Mouse (Mus musculus): Measurements from ENCODE around the gene Etv2. TPM values are rescaled to one million over a fixed set of nuclear protein-coding genes. Genes with fewer than 3 reads are reported as not detected.

The Etv2 gene
- polyA plus RNA-seq, 1 experiment from 2014 or later = 0.13 TPM

GRCm38 (mm10) chr7:30586455-30587020 is 49.1 kb downstream of the Etv2 start:
- Histone ChIP-seq H3K36me3 (ENCODE audit: control insufficient read depth, insufficient read depth, low read length) (peaks cover 42% of the 10 kb centered on the region), H3K27ac (ENCODE audit: low read length) (no peak overlapping the region), H3K4me1 (ENCODE audit: control insufficient read depth, insufficient read depth, low read length) (peaks cover 15% of the 10 kb centered on the region), H3K9me3 (replicated peaks; ENCODE audit: control insufficient read depth, low read length) (no peaks in the 10 kb centered on the region), H3K4me2 (ENCODE audit: low read depth, low read length) (no peak overlapping the region), H3K4me3 (replicated peaks; ENCODE audit: low read length) (0 out of 2 replicates have a peak overlapping the region, but pooled peaks have one; percentile 100), H3K9ac (ENCODE audit: low read length) (peak overlapping the region; percentile 100; the same call in 1 of the 2 replicates), H3K27me3 (ENCODE audit: control insufficient read depth, insufficient read depth, low read length) (no peaks in the 10 kb centered on the region)
- no peak for ATAC-seq (ENCODE audit: insufficient read depth, low FRiP score)
- WGBS = 90% methylated on average over 28 of the region's 28 CpGs

GRCm38 (mm10) chr7:30585170-30585569 is 50.5 kb downstream of the Etv2 start:
- ATAC-seq (ENCODE audit: insufficient read depth, low FRiP score) = no peak
- 91% methylated on average over 7 of the region's 7 CpGs for WGBS

GRCm38 (mm10) chr7:30584339-30584738 is 51.3 kb downstream of the Etv2 start:
- H3K4me1 ChIP-seq (ENCODE audit: control insufficient read depth, insufficient read depth, low read length) = peaks cover 11% of the 10 kb centered on the region
- no peaks in the 10 kb centered on the region for H3K27me3 ChIP-seq (ENCODE audit: control insufficient read depth, insufficient read depth, low read length)
- no peak overlapping the region for H3K4me2 ChIP-seq (ENCODE audit: low read depth, low read length)
- H3K4me3 ChIP-seq (replicated peaks; ENCODE audit: low read length) = no peak overlapping the region
- ATAC-seq (ENCODE audit: insufficient read depth, low FRiP score) = no peak
- peaks cover 53% of the 10 kb centered on the region for H3K36me3 ChIP-seq (ENCODE audit: control insufficient read depth, insufficient read depth, low read length)
- no peak overlapping the region for H3K27ac ChIP-seq (ENCODE audit: low read length)
- no peak overlapping the region for H3K9ac ChIP-seq (ENCODE audit: low read length)
- H3K9me3 ChIP-seq (replicated peaks; ENCODE audit: control insufficient read depth, low read length) = no peaks in the 10 kb centered on the region
- 89% methylated on average over 10 of the region's 10 CpGs for WGBS

More at GRCm38 (mm10) chr7:30585170-30585569, 50.5 kb downstream of the Etv2 start:
- H3K36me3 ChIP-seq (ENCODE audit: control insufficient read depth, insufficient read depth, low read length) = peaks cover 48% of the 10 kb centered on the region
- no peak overlapping the region for H3K27ac ChIP-seq (ENCODE audit: low read length)
- no peak overlapping the region for H3K9ac ChIP-seq (ENCODE audit: low read length)
- no peak overlapping the region for H3K4me3 ChIP-seq (replicated peaks; ENCODE audit: low read length)
- no peak overlapping the region for H3K4me2 ChIP-seq (ENCODE audit: low read depth, low read length)
- peaks cover 15% of the 10 kb centered on the region for H3K4me1 ChIP-seq (ENCODE audit: control insufficient read depth, insufficient read depth, low read length)
- H3K9me3 ChIP-seq (replicated peaks; ENCODE audit: control insufficient read depth, low read length) = no peaks in the 10 kb centered on the region
- no peaks in the 10 kb centered on the region for H3K27me3 ChIP-seq (ENCODE audit: control insufficient read depth, insufficient read depth, low read length)

Small RNAs within 50 kb of the gene (microRNA-seq; reads per million reads assigned to microRNA genes)
- gene Mir3569 = not detected

Other genes with a start within 250 kb of the Etv2 start
- gene Tyrobp, start 222.1 kb downstream of the Etv2 start, polyA plus RNA-seq (2015; fragmentation: Nextera tagmentation; extraction: Ambion mirVana) = 71.0 and 75.8 TPM in 2 replicates
- 1.9 and 2.0 TPM in 2 replicates for gene Hcst, start 216.0 kb downstream of the Etv2 start, polyA plus RNA-seq (2015; fragmentation: Nextera tagmentation; extraction: Ambion mirVana)
- 1.5 and 2.0 TPM in 2 replicates for gene Nfkbid, start 214.1 kb downstream of the Etv2 start, polyA plus RNA-seq (2015; fragmentation: Nextera tagmentation; extraction: Ambion mirVana)
- gene Aplp1, start 190.3 kb downstream of the Etv2 start, polyA plus RNA-seq (2015; fragmentation: Nextera tagmentation; extraction: Ambion mirVana) = 29.2 and 33.0 TPM in 2 replicates
- gene Kirrel2, start 178.2 kb downstream of the Etv2 start, polyA plus RNA-seq (2015; fragmentation: Nextera tagmentation; extraction: Ambion mirVana) = 1.4 and 1.9 TPM in 2 replicates
- gene Nphs1, start 177.5 kb downstream of the Etv2 start, polyA plus RNA-seq (2015; fragmentation: Nextera tagmentation; extraction: Ambion mirVana) = 3.4 and 4.2 TPM in 2 replicates
- gene Prodh2, start 142.2 kb downstream of the Etv2 start, polyA plus RNA-seq (2015; fragmentation: Nextera tagmentation; extraction: Ambion mirVana) = 3.6 and 4.0 TPM in 2 replicates
- gene Arhgap33, start 100.8 kb downstream of the Etv2 start, polyA plus RNA-seq (2015; fragmentation: Nextera tagmentation; extraction: Ambion mirVana) = 5.6 and 5.7 TPM in 2 replicates
- 69.8 and 72.4 TPM in 2 replicates for gene Hspb6, start 83.7 kb downstream of the Etv2 start, polyA plus RNA-seq (2015; fragmentation: Nextera tagmentation; extraction: Ambion mirVana)
- gene Proser3, start 83.6 kb downstream of the Etv2 start, polyA plus RNA-seq (2015; fragmentation: Nextera tagmentation; extraction: Ambion mirVana) = 10.3 and 12.6 TPM in 2 replicates
- gene Lin37, start 76.0 kb downstream of the Etv2 start, polyA plus RNA-seq (2015; fragmentation: Nextera tagmentation; extraction: Ambion mirVana) = 53.8 and 58.5 TPM in 2 replicates
- 73.4 and 80.7 TPM in 2 replicates for gene U2af1l4, start 72.6 kb downstream of the Etv2 start, polyA plus RNA-seq (2015; fragmentation: Nextera tagmentation; extraction: Ambion mirVana)
- gene Gm49396, start 72.5 kb downstream of the Etv2 start, polyA plus RNA-seq (2015; fragmentation: Nextera tagmentation; extraction: Ambion mirVana) = 12.6 and 14.6 TPM in 2 replicates
- 137 and 156 TPM in 2 replicates for gene Psenen, start 72.2 kb downstream of the Etv2 start, polyA plus RNA-seq (2015; fragmentation: Nextera tagmentation; extraction: Ambion mirVana)
- gene Igflr1, start 70.4 kb downstream of the Etv2 start, polyA plus RNA-seq (2015; fragmentation: Nextera tagmentation; extraction: Ambion mirVana) = 3.6 and 4.1 TPM in 2 replicates
- 6.5 and 7.9 TPM in 2 replicates for gene Kmt2b, start 47.1 kb downstream of the Etv2 start, polyA plus RNA-seq (2015; fragmentation: Nextera tagmentation; extraction: Ambion mirVana)
- gene Zbtb32, start 36.9 kb downstream of the Etv2 start, polyA plus RNA-seq (2015; fragmentation: Nextera tagmentation; extraction: Ambion mirVana) = 1.3 and 1.4 TPM in 2 replicates
- 4.7 and 9.5 TPM in 2 replicates for gene Upk1a, start 23.0 kb downstream of the Etv2 start, polyA plus RNA-seq (2015; fragmentation: Nextera tagmentation; extraction: Ambion mirVana)
- gene Cox6b1, start 9.7 kb downstream of the Etv2 start, polyA plus RNA-seq (2015; fragmentation: Nextera tagmentation; extraction: Ambion mirVana) = 1,000 and 1,051 TPM in 2 replicates
- gene Rbm42, start 14.5 kb upstream of the Etv2 start, polyA plus RNA-seq (2015; fragmentation: Nextera tagmentation; extraction: Ambion mirVana) = 78.5 and 83.7 TPM in 2 replicates
- 36.9 and 41.7 TPM in 2 replicates for gene Haus5, start 29.1 kb upstream of the Etv2 start, polyA plus RNA-seq (2015; fragmentation: Nextera tagmentation; extraction: Ambion mirVana)
- not detected in 2 replicates for gene Pmis2, start 35.8 kb upstream of the Etv2 start, polyA plus RNA-seq (2015; fragmentation: Nextera tagmentation; extraction: Ambion mirVana)
- 5.5 and 6.2 TPM in 2 replicates for gene 2200002J24Rik, start 63.1 kb upstream of the Etv2 start, polyA plus RNA-seq (2015; fragmentation: Nextera tagmentation; extraction: Ambion mirVana)
- 22.3 and 44.6 TPM in 2 replicates for gene Atp4a, start 76.4 kb upstream of the Etv2 start, polyA plus RNA-seq (2015; fragmentation: Nextera tagmentation; extraction: Ambion mirVana)
- 215 and 232 TPM in 2 replicates for gene Tmem147, start 93.7 kb upstream of the Etv2 start, polyA plus RNA-seq (2015; fragmentation: Nextera tagmentation; extraction: Ambion mirVana)
- 0.28 and 0.40 TPM in 2 replicates for gene Gapdhs, start 107.8 kb upstream of the Etv2 start, polyA plus RNA-seq (2015; fragmentation: Nextera tagmentation; extraction: Ambion mirVana)
- 62.5 and 98.8 TPM in 2 replicates for gene Sbsn, start 115.6 kb upstream of the Etv2 start, polyA plus RNA-seq (2015; fragmentation: Nextera tagmentation; extraction: Ambion mirVana)
- gene Dmkn, start 127.9 kb upstream of the Etv2 start, polyA plus RNA-seq (2015; fragmentation: Nextera tagmentation; extraction: Ambion mirVana) = 391 and 628 TPM in 2 replicates
- gene Krtdap, start 152.0 kb upstream of the Etv2 start, polyA plus RNA-seq (2015; fragmentation: Nextera tagmentation; extraction: Ambion mirVana) = 767 and 1,136 TPM in 2 replicates
- gene Ffar2, start 187.9 kb upstream of the Etv2 start, polyA plus RNA-seq (2015; fragmentation: Nextera tagmentation; extraction: Ambion mirVana) = 8.2 and 11.6 TPM in 2 replicates
- 0.44 and 0.47 TPM in 2 replicates for gene Ffar3, start 220.3 kb upstream of the Etv2 start, polyA plus RNA-seq (2015; fragmentation: Nextera tagmentation; extraction: Ambion mirVana)
- gene Ffar1, start 225.7 kb upstream of the Etv2 start, polyA plus RNA-seq (2015; fragmentation: Nextera tagmentation; extraction: Ambion mirVana) = 0.17 TPM in 2 replicates
- gene Cd22, start 244.5 kb upstream of the Etv2 start, polyA plus RNA-seq (2015; fragmentation: Nextera tagmentation; extraction: Ambion mirVana) = 0.08 and 0.29 TPM in 2 replicates